Mouse (Mus musculus): Measurements from ENCODE around the gene Gm6583.
"Not testable (repeated sequence)": the region's sequence is repeated elsewhere in the genome, so short reads cannot be mapped to it uniquely, and the experiment has no call there.

Gene Gm6583

GRCm38 (mm10) chr5:112324637-112325545 lies 30.9 kb downstream of the Gm6583 start:
- DNase-seq: no peak

GRCm38 (mm10) chr5:112323246-112323645 lies 32.6 kb downstream of the Gm6583 start:
- DNase-seq: no peak

GRCm38 (mm10) chr5:112321376-112321775 lies 34.5 kb downstream of the Gm6583 start:
- no peak for DNase-seq

GRCm38 (mm10) chr5:112320936-112321335 lies 34.9 kb downstream of the Gm6583 start:
- DNase-seq: peak; percentile 55 to 56

GRCm38 (mm10) chr5:112320379-112320778 lies 35.5 kb downstream of the Gm6583 start:
- DNase-seq: no peak

GRCm38 (mm10) chr5:112319343-112319742 lies 36.5 kb downstream of the Gm6583 start:
- not testable (repeated sequence) for DNase-seq

GRCm38 (mm10) chr5:112317328-112317727 lies 38.5 kb downstream of the Gm6583 start:
- no peak for DNase-seq

- DNase-seq: no peak
Measured at GRCm38 (mm10) chr5:112316468-112316867, 39.4 kb downstream of the Gm6583 start.

- no peak for DNase-seq
Measured at GRCm38 (mm10) chr5:112313222-112313885, 42.5 kb downstream of the Gm6583 start.

- no peak for DNase-seq
Measured at GRCm38 (mm10) chr5:112305842-112306241, 50.0 kb downstream of the Gm6583 start.

Measured in cerebellum, postnatal 36 days (tissue).